Mouse (Mus musculus): ENCODE measurements around the gene Wdr11.
A peak's percentile ranks its signal among the peaks of the same experiment; 100 is the strongest.

Gene Wdr11

DNA sequence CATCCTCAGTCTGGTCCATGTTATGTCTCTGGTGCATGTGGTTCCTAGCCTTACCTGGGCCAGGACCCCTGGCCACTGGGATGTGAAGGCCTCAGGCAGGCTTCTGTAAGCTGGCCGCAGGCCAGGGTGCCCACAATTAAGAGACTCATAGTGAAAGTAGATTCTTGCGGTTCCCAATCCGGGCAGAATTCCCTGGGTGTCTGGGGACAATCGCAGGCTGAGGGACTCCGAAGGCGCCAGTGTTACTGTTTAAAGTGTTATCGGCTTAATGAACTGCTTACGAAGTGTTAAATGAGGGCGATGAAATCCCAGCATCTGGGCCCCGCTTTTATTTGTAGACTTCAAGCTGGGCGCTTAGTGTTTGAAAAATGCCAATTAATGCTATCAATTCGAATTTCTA, 63.3 kb downstream of the Wdr11 start:
- no peak for DNase-seq

DNA sequence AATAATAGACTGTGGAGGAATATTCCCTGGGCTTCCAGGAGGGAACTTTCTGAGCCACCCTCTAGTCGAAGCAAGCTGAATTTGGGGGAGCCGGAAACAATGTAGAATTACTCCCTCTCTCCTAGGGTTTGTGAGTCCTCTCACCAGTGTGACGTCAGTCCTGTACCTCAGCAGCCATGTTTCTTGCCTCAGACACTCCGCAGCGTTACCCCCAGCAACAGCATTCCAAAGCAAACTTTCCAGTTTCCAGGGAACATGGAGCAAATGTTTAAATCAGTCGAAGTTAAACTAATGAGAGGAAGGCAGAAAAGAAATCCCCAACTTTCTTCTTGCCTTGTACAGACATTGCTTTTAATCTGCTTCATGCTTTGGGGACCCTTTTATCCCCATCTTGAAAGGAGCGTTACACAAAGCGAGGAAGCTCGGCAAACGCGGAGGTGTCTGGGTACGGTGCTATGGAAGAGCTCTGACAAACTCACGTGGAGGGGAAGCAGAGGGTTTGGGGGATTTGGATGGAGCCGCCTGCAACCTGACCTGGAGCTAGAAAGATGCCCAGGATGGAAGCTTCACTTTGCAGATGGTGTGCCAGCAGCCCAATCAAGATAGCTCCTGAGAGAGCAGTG, 64.1 kb downstream of the Wdr11 start:
- DNase-seq = no peak

DNA sequence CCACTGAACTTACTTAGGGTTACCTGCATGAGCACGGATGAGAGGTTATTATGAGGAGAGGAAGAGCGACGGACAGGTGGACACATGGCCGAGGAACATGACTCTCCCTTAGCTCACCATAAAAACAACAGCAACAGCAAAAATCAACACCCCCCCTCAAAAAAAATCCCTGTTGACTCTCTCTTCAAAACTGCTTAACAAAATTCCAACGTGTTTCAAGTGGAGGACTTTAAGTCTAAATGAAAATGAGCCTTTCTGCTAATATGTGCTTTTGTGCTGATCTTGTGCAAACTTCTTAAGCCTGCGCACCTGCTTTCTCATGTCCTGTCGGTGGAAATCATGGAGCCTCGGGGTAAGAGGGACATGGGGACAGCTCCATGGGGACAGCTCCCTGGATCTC, 66.2 kb downstream of the Wdr11 start:
- no peak for DNase-seq

DNA sequence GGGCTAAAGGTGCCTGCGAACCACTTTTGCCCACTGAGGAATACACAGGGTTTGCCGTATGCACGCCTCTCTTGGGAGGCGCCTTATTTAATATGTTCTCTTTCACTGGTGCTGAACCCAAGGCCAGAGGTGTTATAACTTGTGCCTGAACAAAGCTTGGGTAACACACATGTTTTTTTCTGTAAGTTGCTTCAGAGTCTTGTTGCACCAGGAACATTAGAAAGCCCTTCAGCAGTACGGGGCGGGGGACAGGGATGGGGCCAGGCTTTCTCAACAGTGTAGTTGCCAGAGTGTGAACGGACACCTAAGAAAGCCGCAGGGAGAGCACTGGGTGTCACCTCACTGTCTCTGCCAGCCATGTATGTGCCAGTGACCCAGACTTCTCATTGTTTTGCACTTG, 68.1 kb downstream of the Wdr11 start:
- DNase-seq = no peak

DNA sequence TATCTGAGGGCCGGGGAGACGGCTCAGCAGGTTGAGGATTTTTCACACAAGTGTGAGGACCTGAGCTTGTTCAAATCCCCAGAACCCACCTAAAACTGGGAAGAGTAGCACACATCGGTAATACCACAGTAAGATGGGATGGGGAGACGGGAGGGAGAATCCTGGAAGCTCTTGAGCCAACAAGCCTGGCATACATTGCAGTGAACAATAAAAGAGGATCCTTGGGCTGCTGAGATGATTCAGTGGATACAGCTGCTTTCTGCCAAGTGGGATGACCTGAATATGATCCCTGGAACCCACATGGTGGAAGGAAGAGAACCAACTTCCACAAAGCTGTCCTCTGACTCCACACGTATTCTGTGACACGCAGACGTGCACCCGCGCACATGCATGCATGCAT, 68.9 kb downstream of the Wdr11 start:
- no peak for DNase-seq

DNA sequence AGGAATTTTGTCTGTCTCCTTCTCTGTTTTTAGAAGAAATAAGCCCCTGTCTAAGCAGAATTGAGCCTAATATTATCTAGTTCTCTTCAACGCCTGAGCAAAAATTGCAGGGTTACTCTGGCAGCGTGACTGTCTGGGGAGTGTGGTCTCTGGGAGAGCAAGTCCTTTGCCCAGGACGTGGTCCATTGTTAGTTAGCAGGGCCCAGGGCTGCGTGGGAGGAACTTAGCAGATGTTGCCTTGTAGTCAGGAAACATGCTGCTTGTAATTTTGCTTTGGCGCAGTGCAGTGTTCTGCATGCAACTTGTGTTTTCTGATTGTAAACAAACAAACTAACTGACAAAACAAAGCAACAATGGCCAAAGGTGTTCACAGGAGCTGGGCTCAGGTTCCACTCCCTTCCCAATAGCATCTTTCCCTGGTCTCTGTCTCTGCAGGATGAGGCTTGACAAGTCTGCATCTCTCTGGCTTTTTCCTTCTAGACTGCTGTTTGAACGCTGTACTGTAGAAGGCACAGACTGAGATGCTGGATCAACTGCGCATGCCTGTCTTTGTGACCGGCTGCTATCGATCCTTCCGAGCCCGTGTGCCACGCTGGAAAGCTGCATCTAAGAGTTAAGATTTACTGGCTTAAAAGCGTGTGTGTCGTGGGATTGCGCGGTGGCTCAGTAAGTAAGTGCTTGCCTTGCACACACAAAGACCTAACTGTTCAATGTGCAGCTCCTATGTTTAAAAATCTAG, 70.6 kb downstream of the Wdr11 start:
- no peak for DNase-seq

DNA sequence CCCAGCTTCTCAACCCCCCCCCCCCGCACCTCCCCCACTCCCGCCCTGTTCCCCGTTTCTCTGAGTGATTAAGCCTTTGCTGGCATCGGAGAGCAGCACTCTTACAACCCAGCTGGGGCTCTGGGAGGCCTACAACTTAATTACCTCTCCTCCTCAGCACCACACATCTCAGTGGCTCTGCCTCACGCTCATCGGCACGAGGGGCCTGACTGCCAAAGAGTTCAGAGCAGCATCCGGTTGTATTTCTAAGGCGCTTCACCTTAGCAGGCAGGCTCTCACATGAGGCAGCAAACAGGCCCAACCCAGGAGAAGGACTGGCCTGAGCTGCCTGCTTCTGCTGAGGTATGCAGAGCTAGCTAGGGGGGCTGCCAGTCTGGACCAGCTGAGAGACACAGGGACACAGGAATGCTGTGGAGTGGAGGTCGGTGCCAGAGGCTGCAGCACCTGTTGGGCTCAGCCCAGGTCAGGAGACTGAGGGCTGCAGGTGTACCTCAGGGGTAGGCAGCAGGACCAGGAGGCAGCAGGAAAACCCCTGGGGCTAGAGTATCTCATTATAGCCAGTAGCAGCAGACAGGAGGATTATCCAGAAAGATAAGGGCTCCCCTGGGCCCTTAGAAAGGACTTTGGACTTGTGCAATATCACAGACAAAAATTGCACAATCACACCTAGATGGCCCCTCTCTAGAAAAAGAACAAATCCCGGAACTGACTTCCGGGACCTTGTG, 72.3 kb downstream of the Wdr11 start:
- no peak for DNase-seq

DNA sequence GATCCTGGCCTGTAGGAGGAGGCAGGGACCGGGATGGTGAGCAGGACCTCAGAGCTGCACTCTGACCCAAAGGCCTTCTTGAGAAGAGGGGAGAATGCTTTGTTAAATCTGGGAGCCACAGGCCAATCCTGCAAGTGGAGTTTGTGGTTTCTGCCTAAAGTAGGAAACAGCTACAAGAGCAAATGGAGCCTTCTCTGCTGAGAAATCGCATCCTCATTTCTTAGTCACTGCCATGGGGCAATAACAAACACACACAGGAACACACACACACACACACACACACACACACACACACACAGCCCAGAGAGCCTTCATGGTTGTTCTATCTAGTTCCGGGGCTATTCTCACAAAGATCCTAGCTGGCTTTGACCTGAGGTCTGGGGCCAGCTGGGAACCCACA, 73.7 kb downstream of the Wdr11 start:
- no peak for DNase-seq

DNA sequence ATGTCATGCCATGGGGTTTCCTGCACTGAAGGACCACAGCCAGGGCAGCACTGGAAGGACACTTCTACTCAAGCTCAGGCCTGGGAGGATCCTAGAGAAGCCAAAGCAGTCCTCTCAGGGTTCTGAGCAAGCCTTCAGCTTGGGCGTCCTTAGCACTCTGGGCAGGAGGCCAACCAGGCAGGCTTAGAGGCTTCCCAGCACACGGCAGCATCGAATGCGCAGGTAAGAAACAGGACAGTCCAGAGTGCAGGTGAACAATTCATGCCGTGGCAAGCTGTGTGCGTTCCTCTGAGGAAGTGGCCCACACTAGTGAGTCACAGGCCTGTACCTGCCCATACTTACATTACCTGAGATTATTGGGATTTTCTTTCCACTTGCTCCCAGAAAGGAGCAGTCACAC, 74.3 kb downstream of the Wdr11 start:
- no peak for DNase-seq

DNA sequence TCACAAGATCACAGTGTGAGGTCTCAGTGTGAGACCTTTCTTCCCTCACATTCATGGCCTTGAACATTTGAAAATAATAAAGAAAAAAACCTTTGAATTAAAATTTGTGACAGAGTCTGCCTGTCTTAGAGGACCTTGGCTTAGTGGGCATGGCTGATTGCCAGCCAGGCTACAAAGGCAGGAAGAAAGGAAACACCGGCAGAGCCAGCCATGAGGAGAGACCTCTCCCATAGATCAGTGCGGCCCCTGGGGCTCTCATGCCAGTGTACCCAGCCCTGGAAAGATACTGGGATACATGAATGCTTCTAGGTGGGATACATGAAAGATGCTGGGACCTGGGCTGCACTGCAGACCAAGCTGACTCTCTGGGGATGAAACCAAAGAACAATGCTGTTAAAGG, 74.9 kb downstream of the Wdr11 start:
- no peak for DNase-seq

DNA sequence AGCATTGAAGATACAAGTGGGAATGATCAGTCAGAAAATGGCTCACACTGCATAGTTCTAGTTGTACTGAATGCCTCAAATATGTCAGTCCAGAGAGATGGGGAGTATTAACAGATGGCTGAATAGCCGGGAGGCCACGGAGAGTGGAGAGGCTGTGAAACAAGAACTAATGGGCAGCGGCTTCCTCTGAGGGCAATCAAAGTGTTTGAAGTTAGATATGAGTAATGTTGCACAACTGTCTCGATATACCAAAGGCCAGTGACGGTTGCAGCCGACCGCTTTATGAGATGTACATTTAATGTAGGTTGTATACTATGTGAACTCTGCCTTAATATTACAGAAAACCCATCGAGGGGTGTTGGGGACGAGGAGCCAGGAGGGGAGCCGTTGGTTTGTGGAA, 78.6 kb downstream of the Wdr11 start:
- no peak for DNase-seq

DNA sequence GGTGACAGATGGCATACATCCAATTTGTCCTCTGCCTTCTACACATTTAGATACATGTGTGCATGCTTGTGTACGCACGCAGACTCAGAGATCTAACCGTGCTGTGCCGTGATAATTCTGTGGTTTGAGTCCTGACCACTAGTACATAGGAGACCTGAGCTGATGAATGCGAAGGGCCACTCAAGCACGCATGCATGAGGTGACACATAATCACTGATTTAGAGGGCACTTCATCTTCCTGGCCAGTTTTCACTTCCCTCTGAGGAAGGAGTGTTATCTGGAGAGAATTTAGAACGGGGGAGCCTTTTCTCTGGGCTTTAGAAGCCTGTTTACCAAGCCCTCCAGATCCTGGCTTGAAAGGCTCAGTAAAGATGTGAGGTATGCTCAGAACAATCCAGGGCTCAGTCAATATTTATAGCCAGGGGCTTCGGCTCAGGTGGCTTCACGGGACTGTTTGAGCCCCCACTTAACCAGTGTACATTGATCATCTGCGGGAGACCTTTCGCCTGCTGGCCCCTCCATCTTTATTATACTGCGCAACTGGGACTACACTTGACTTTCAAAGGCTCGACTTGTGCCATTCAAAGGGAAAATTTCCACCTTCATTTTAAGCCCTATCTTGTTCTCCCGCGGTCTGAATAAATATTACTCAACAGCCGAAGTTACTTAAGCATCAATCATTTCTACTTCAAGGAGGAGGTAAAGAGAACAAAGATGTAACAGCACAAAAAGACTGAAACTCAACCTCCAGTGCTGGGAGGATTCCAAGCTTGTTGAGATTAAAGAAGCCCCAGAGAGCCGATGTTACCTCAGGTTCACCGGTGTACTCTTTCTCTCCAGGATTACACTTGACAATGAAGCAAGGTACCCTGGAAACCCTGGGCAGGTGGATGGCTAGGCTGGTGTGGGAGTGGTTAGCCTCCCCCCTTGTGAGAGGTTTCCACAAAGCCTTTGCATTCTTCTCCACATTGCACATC, 80.3 kb downstream of the Wdr11 start:
- no peak for DNase-seq

DNA sequence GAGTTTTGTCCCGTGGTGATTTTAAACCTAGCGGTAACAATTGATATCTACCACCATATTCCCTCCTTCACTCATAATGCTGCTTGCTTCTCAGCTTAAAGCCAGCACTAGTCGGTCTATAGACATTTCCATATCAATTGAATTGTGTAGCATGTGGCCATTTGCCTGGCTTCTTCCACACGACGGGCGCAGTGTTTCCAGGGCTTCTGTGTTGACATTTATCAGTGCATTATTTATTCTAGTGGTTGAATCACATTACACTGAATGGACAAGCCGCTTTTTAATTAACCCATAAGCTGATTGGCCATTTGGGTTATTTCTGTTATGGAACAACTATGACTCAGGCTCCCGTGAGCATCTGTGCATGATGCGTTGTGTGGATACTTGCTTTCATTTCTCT, 82.1 kb downstream of the Wdr11 start:
- no peak for DNase-seq

DNA sequence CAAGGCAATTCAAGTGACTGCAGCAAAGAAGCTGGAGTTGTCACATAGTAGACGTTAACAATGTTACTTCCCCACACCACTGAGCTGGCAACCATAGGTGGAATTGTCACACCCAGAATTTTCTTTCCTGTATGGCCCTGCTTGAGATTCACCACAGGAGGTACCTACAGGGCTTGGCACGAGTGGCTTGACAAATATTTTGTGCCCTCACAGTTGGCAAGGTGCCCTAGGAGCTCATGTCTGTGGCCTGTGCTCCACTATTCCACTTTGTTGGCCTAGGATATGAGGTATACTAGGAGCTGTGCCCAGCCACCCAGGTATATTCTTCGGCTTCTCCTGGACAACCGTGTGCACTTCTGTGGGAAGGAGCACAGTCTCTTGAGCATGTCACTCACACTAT, 82.9 kb downstream of the Wdr11 start:
- no peak for DNase-seq

DNA sequence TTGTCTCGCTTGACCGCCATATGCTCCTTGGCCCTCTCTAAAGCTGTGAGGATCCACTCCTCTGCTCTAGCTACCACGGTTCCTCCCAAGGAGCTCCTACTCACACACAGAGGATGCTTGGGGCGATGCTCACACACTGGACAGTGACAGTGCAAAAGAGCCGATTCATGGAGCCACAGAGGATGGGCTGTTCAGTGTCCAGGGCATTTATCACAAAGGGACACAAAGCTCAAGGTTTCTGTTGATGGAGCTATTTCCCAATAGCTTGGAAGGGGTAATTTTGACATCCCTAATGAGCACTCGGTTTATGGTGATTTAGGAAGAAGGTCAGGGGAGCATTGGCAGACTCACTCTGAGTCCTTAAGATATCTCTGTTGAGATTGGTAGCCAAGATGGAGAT, 84.2 kb downstream of the Wdr11 start:
- no peak for DNase-seq

DNA sequence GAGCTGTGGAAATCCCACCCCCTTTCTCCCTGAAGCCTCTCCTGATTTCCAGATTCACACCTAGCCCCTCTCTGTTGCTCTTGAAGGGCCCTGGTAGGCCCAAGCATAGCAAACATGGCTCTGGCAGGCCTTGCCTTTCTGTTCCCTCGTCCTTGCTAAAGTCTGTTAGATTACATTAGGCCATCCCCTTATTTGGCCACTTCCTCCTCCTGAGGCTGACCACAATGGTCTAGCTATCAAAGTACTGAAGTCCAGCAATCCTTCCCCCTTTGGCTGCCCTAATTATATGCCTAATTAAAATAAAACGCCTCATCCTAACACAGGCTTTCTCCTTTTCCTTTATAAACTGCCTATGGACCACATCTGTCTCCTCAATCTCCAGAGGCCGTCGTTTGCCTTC, 85.5 kb downstream of the Wdr11 start:
- DNase-seq = no peak

DNA sequence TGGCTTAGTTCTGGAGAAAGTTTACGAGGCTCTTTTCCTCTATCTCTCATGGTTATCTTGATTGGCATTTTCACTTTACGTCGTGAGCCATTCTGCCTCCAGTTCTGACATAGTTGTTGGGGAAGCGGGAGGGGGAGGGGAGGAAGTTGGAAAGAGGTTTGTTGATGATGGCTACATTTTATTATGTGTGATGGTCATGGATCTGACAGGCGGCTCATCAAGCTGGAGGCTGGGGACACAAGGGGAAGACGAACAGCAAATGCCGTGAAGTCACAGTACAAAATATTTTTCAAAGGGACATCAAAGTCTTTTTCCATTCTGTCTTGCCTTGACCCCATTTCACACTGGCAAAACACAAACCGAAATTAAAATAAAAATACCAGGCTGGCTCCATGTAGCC, 86.8 kb downstream of the Wdr11 start:
- DNase-seq = no peak

DNA sequence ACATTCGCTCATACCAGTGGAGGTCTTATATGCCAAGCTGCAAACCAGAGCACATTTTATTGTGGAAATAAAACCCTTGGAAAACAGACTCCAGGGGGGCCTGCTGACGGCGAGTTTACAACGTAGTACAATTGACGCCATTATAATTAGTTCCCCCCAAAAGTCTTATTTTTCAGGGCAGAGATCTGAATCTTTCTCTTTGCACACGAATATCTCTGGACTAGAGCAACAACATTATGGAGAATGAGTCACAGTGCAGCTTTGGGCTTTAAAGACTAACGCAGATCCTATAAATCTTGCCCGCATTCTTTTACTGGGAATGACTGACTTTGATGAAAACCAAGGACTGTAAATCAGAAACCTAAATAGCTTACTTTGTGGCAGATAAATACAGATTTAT, 87.3 kb downstream of the Wdr11 start:
- DNase-seq = peak; percentile 42

DNA sequence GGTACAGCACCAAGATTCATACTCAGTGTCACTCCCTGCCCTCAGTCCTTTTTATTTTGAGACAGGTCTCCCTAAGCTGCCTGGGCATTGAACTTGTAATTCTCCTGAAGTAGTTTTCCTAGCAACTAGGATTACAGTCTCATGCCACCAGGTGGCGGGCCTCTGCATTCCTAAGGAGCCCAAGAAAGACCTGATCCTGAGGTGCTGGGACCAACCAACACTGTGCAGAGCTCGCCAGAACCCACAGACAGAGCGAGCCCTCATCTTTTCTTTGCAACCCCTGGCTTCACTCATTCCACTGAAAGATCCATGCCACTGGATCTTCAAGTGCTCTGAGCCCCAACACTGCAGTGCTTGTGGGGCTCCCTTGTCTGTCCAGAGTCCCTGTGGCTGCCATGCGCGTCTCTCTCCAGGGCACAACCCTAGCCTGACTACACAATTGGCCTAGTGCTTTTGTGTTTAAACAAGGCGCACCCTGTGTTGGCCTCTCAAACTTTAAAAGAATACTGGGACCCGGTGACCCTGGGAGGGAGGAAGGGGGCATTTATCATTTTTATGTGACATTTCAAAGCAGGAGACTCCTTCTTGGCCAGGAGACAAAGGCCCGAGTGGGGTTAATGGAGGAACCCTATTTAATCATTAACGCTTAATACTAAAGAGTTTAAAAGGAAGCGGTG, 89.0 kb downstream of the Wdr11 start:
- peak; percentile 88 for DNase-seq

DNA sequence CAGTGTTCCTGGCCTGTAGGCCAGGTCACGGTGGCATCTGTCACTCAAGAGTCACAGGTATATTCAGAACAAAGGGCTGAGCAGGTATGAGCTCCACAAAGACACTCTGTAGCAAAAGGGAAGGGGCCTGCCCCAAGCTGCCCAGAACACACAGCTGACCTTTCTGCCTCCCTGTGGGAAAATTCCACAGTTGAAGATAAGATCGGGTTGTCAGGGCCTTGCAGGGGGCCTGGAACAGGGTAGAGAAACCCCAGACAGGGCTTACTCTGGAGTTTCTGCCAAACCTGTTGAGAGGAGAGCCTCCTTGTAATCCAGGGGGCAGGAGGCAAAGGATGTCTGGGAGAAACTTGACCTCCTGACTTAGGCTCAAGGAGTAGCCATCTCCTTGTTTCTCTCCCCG, 90.9 kb downstream of the Wdr11 start:
- DNase-seq = no peak

DNA sequence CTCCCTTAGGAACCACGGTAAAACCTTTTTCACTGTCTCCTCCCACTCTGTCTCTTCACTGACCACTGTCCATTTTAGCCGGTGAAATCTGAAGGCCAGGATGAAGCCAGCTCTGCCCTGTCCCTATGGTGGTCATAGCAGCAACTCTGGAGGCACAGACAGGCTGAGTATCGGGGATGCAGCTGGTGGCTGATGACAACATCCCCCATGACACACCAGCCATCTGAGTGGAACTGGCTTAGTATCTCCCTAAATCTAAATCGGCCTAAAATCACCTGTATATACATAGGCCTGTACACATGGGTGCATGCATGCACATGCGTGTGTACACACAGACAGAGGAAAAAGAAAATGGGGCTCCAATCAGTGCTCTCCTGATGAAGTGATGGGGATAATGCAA, 93.7 kb downstream of the Wdr11 start:
- no peak for DNase-seq
